Mouse (Mus musculus): ENCODE measurements around the gene Rnase11. TPM values are rescaled to one million over a fixed set of nuclear protein-coding genes. Genes with fewer than 3 reads are reported as not detected.

Rnase11 gene
- total RNA-seq (2012; rRNA removed) (not detected in 2 replicates), polyA plus RNA-seq (2012; ENCODE audit: insufficient read depth in 1 of 2, insufficient read length in 2 of 2, low read depth in 1 of 2, low replicate concordance in 2 of 2, missing spikeins in 1 of 2) (not detected)

DNA sequence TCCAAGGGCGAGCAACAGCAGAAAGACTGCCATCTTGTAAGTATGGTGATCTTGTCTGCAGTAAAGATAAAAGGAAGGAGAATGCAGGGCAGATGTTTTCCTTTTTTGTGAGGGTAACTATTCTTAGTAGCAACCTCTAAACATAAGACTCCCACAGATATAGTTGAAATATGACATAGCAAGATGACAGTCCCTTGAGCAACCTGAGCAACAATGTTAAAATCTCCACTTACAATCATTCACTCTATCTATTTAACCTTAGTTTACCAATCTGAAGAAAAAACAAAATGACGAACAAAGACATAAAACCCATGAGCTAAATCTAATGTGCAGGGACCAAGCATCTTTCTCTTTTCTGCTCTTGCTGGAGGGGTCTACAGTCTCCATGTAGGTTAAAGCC, at the start of gene Rnase11:
Gene Rnase11 (minus strand): TSS at position 101 of the 400 bp plus-strand sequence.
- no peak for TF ChIP-seq MXI1 (IDR thresholded peaks at IDR 0.05; ENCODE audit: low read depth, low read length)
- no peak for TF ChIP-seq USF2 (IDR thresholded peaks at IDR 0.05; ENCODE audit: borderline replicate concordance in 1 of 2, insufficient read depth in 1 of 2, low read depth in 1 of 2, low read length in 2 of 2)
- TF ChIP-seq POLR2AphosphoS2 (IDR thresholded peaks at IDR 0.05; ENCODE audit: low read length) = no peak
- TF ChIP-seq MAZ (IDR thresholded peaks at IDR 0.05; ENCODE audit: low read depth, low read length) = no peak
- no peak for TF ChIP-seq ZKSCAN1 (IDR thresholded peaks at IDR 0.05; ENCODE audit: low read depth, low read length)
- TF ChIP-seq BHLHE40 (IDR thresholded peaks at IDR 0.05; ENCODE audit: borderline replicate concordance, low read depth, low read length) = no peak
- no peak for TF ChIP-seq RAD21 (IDR thresholded peaks at IDR 0.05; ENCODE audit: low read depth, low read length)
- TF ChIP-seq ZNF384 (IDR thresholded peaks at IDR 0.05; ENCODE audit: low read depth, low read length) = no peak
- no peak for TF ChIP-seq MYC (IDR thresholded peaks at IDR 0.05; ENCODE audit: low read depth, low read length)
- TF ChIP-seq NRF1 (IDR thresholded peaks at IDR 0.05; ENCODE audit: insufficient read depth, low read depth, low read length, poor library complexity, severe bottlenecking) = no peak
- TF ChIP-seq TAL1 (IDR thresholded peaks at IDR 0.05; ENCODE audit: low read length) = no peak
- no peak for TF ChIP-seq NELFE (IDR thresholded peaks at IDR 0.05; ENCODE audit: low read depth, low read length)
- no peak for TF ChIP-seq ZC3H11A (IDR thresholded peaks at IDR 0.05; ENCODE audit: low read depth, low read length)
- no peak for TF ChIP-seq SMC3 (IDR thresholded peaks at IDR 0.05; ENCODE audit: low read depth, low read length)
- TF ChIP-seq E2F4 (IDR thresholded peaks at IDR 0.05; ENCODE audit: borderline replicate concordance, low read depth, low read length) = no peak
- Histone ChIP-seq H3K27ac (ENCODE audit: control insufficient read depth, low read depth, low read length) (no peak within 1 kb of the TSS), H3K9ac (ENCODE audit: control insufficient read depth, low read depth, low read length, poor library complexity, severe bottlenecking) (no peak within 1 kb of the TSS), H3K4me1 (ENCODE audit: control insufficient read depth in 1 of 2, insufficient read depth in 2 of 2, low read length in 2 of 2) (no peaks in the 10 kb centered on the region), H3K79me2 (ENCODE audit: control insufficient read depth, insufficient read depth, low read length, poor library complexity) (no peaks in the 10 kb centered on the region), H3K36me3 (ENCODE audit: control insufficient read depth in 1 of 2, insufficient read depth in 2 of 2, low read length in 2 of 2) (no peaks in the 10 kb centered on the region), H3K27me3 (ENCODE audit: control insufficient read depth in 1 of 2, insufficient read depth in 2 of 2, low read length in 2 of 2) (peaks cover 0 to 6% of the 10 kb centered on the region in 2 experiments; a peak in 3 of 4 replicates), H3K9me3 (replicated peaks; ENCODE audit: insufficient read depth, low read length) (no peaks in the 10 kb centered on the region), H3K4me3 (ENCODE audit: control insufficient read depth in 1 of 2, insufficient read depth in 1 of 2, low read depth in 2 of 2, low read length in 2 of 2) (no peak within 1 kb of the TSS)
- no peak for DNase-seq (ENCODE audit: low read depth, low spot score)

DNA sequence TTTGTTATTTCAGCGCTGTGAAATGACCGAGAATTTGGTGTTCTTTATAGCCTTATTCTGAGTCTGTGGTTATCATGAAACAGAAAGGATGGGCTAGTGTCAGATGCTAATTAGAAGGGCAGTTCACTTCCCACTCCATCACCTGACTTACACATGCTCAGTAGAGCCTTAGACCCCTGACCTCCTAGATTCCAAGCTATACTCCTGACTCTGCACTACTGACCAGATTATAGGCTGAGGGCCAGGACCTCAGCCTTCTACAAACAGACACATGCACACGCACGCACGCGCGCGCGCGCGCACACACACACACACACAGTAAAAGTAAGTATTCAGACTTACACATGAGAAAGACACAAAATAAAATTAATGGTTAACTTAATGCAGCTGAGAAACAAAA, 49.0 kb upstream of the Rnase11 start:
- DNase-seq (ENCODE audit: low read depth, low spot score) = no peak
- Histone ChIP-seq H3K27me3 (ENCODE audit: control insufficient read depth in 1 of 2, insufficient read depth in 2 of 2, low read length in 2 of 2) (no peaks in the 10 kb centered on the region), H3K9ac (ENCODE audit: control insufficient read depth, low read depth, low read length, poor library complexity, severe bottlenecking) (no peak overlapping the region), H3K36me3 (ENCODE audit: control insufficient read depth in 1 of 2, insufficient read depth in 2 of 2, low read length in 2 of 2) (no peaks in the 10 kb centered on the region), H3K4me1 (ENCODE audit: control insufficient read depth in 1 of 2, insufficient read depth in 2 of 2, low read length in 2 of 2) (no peaks in the 10 kb centered on the region), H3K27ac (ENCODE audit: control insufficient read depth, low read depth, low read length) (no peak overlapping the region), H3K79me2 (ENCODE audit: control insufficient read depth, insufficient read depth, low read length, poor library complexity) (no peaks in the 10 kb centered on the region), H3K4me3 (ENCODE audit: control insufficient read depth in 1 of 2, insufficient read depth in 1 of 2, low read depth in 2 of 2, low read length in 2 of 2) (no peak overlapping the region), H3K9me3 (replicated peaks; ENCODE audit: insufficient read depth, low read length) (no peaks in the 10 kb centered on the region)
- TF ChIP-seq NRF1 (IDR thresholded peaks at IDR 0.05; ENCODE audit: insufficient read depth, low read depth, low read length, poor library complexity, severe bottlenecking) (no peak), BHLHE40 (IDR thresholded peaks at IDR 0.05; ENCODE audit: borderline replicate concordance, low read depth, low read length) (no peak), SIN3A (IDR thresholded peaks at IDR 0.05; ENCODE audit: low read length) (no peak), ZMIZ1 (IDR thresholded peaks at IDR 0.05; ENCODE audit: low read depth, low read length) (no peak), ZKSCAN1 (IDR thresholded peaks at IDR 0.05; ENCODE audit: low read depth, low read length) (no peak), UBTF (IDR thresholded peaks at IDR 0.05; ENCODE audit: borderline replicate concordance, insufficient read depth, low read depth, low read length) (no peak), CTCF (IDR thresholded peaks at IDR 0.05 in 2 of 3, conservative IDR thresholded peaks at IDR 0.05 in 1 of 3; ENCODE audit: control insufficient read depth in 1 of 3, insufficient read depth in 1 of 3, low read depth in 2 of 3, low read length in 3 of 3, poor library complexity in 1 of 3, severe bottlenecking in 1 of 3) (no peak), TCF12 (IDR thresholded peaks at IDR 0.05; ENCODE audit: low read depth, low read length) (no peak), GATA1 (IDR thresholded peaks at IDR 0.05; ENCODE audit: low read depth, low read length) (no peak), ETS1 (IDR thresholded peaks at IDR 0.05; ENCODE audit: low read depth, low read length) (no peak), POLR2AphosphoS2 (IDR thresholded peaks at IDR 0.05; ENCODE audit: low read length) (no peak), CHD1 (IDR thresholded peaks at IDR 0.05; ENCODE audit: low read depth, low read length) (no peak), ZNF384 (IDR thresholded peaks at IDR 0.05; ENCODE audit: low read depth, low read length) (no peak), MXI1 (IDR thresholded peaks at IDR 0.05; ENCODE audit: low read depth, low read length) (no peak), MEF2A (IDR thresholded peaks at IDR 0.05; ENCODE audit: extremely low read depth, insufficient replicate concordance, low read depth, low read length, poor library complexity, severe bottlenecking) (no peak), NELFE (IDR thresholded peaks at IDR 0.05; ENCODE audit: low read depth, low read length) (no peak), MYB (IDR thresholded peaks at IDR 0.05; ENCODE audit: low read depth, low read length) (no peak), RCOR1 (IDR thresholded peaks at IDR 0.05; ENCODE audit: low read depth, low read length) (no peak), RAD21 (IDR thresholded peaks at IDR 0.05; ENCODE audit: low read depth, low read length) (no peak), USF2 (IDR thresholded peaks at IDR 0.05; ENCODE audit: borderline replicate concordance in 1 of 2, insufficient read depth in 1 of 2, low read depth in 1 of 2, low read length in 2 of 2) (no peak)

Data from MEL (cell line).